Mouse (Mus musculus) kidney, adult 18-20 months (tissue): ENCODE results near the gene Ptprcap.
A peak's percentile ranks its signal among the peaks of the same experiment; 100 is the strongest.
"Not testable (repeated sequence)": the region's sequence is repeated elsewhere in the genome, so short reads cannot be mapped to it uniquely, and the experiment has no call there.

Source experiments
- DNase-seq: peaks from one replicate; pipeline ENCODE4 v3.0.0; 2021

Gene Ptprcap

GRCm38 (mm10) chr19:4125741-4126696 is 27.4 kb upstream of the Ptprcap start, which contains the start of gene Aip:
TSS of gene Aip (minus strand) at chr19:4125858.
- DNase-seq = peak; percentile 97

GRCm38 (mm10) chr19:4126759-4127495 is 26.5 kb upstream of the Ptprcap start:
- peak; percentile 20 for DNase-seq

GRCm38 (mm10) chr19:4129462-4129861 is 23.9 kb upstream of the Ptprcap start:
- DNase-seq = no peak

DNA sequence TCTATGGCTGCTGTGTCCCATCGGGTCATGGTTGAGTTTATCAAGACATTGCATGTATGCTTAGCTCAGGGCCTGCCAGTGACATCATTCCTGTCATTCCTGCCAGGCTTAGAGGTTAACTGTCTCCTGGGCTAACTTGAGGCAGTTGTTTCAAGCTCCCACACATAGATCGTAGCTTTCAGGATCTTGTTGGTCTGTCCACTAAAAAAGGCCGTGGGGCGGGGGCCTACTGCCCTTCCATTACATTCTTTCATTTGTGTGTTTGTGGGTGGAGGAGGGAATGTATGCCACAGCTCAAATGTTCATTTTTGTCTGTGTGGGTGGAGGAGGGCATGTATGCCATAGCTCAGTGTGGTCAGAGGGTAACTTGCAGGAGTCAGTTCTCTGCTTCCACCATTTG is 23.3 kb upstream of the Ptprcap start:
- DNase-seq = no peak

- no peak for DNase-seq
Measured at GRCm38 (mm10) chr19:4131075-4131474, 22.3 kb upstream of the Ptprcap start.

GRCm38 (mm10) chr19:4131768-4132167 is 21.6 kb upstream of the Ptprcap start:
- DNase-seq = no peak

- no peak for DNase-seq
Measured at GRCm38 (mm10) chr19:4134354-4134753, 19.1 kb upstream of the Ptprcap start.

GRCm38 (mm10) chr19:4135229-4135962 is 18.0 kb upstream of the Ptprcap start:
- not testable (repeated sequence) for DNase-seq

GRCm38 (mm10) chr19:4135963-4136345 is 17.4 kb upstream of the Ptprcap start:
- DNase-seq = not testable (repeated sequence)

- no peak for DNase-seq
Measured at GRCm38 (mm10) chr19:4136463-4136862, 16.9 kb upstream of the Ptprcap start.

GRCm38 (mm10) chr19:4137913-4138312 is 15.5 kb upstream of the Ptprcap start:
- DNase-seq = no peak

DNA sequence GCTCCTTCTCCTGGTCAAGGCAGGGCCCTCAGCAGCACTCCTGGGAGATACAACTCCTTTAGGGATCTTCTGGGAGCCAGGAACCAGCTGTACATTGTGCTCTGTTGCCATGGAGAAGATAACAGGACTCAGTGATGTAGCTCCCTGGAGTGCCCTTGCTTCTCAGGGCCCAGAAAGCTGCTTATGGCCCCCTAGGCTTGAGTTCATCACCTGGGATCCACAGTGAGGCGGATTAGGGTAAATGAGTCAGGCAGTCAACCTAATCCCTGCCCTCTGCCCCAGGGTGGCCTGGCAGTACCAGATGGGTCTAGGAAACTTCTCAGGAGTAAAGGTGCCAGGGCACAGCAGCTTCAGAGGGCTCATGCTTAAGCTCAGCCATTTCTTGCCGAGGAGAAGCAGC is 14.0 kb upstream of the Ptprcap start, which contains the start of gene Gpr152:
TSS of gene Gpr152 (plus strand) at position 342 of the 400 bp plus-strand sequence.
- DNase-seq = no peak

- no peak for DNase-seq
Measured at GRCm38 (mm10) chr19:4140147-4140546, 13.3 kb upstream of the Ptprcap start.

- peak; percentile 51 for DNase-seq
Measured at GRCm38 (mm10) chr19:4142416-4143173, 10.8 kb upstream of the Ptprcap start.

DNA sequence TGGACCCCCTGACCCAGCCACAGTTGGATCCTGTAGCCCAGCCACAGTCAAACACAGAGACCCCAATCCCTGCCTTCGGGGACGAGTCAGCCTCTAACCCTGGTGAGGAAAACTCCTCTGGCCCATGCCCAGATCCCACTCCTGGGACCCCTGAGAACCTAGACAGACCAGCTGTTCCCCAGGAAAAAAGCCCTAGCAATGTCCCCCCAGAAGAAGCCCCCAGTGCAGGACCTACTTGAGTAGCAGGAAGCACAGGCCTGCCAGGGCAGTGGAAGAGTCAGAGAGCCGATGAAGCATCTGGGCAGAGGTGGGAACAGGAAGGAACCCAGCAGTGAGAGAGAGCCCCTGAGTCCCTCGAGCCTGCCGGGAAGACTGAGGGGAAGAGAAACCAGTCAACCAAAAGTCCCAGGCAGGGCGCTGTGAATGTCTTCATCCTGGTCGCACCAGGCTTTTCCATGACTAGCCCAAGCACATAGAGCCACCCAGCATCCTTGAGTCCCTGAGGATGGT is 9.6 kb upstream of the Ptprcap start, which contains the start of gene Cabp4:
TSS of gene Cabp4 (minus strand) at position 275 of the 510 bp plus-strand sequence.
- DNase-seq = no peak

DNA sequence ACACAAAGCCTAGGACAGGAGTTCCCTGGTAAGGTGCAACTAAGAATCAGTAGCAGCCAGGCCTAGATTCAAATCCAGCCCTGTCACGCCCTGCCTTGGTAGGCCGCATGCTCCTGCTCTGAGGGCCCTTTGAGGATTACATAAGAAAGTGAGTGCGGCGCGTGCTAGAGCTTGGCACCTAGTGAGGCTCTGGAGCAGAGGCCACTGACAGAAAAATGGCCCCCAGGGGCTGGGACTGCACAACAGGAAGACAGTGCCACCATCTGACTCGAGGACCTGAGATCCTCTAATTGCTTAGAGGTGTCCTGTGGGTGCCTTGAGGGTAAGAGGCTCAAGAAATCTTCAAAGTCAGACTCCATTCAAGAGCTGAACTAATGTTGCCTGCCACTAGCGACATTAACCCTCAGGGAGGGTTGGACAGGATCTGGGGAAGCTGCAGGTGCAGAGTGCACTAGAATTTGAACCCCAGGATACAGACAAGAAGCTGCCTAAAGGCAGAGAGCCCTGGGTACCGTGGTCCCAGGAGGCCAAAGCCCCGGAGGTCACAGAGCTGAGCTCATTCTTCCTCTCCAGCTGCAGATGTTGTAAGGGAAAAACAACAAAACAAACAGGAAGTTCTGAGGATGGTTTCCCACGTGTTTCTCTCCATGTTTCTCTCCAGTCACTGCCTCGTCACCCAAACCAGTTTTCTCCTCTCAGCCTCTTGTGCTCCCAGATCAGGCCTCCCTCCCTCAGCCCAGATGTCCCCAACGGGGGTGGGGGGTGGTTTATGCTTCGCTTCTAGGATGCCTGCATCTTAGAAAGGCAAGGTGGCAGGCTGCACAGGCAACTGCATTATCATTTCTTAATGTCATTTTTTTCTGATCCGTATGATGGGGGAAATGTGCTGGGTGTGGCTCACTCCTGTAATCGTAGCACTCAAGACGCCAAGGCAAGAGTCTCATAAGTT is 8.6 kb upstream of the Ptprcap start:
- DNase-seq = no peak

DNA sequence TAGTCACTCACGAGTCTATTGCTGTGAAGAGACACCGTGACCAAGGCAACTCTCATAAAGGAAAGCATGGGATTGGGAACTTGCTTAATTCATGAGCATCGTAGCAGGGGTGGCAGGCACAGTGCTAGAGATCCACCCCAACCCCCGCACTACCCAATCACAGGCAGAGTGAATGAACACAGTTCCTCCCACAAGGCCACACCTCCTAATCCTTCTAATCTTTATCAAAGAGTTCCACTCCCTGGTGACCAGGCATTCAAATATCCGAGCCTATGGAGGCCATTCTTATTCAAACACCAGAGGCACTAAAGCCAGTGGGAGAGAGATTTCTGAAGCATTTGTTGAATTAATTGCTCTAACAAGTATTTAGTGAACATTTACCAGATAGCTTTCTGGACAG is 7.5 kb upstream of the Ptprcap start:
- no peak for DNase-seq

GRCm38 (mm10) chr19:4146366-4147021 is 6.9 kb upstream of the Ptprcap start:
- DNase-seq = no peak

GRCm38 (mm10) chr19:4147022-4147405 is 6.4 kb upstream of the Ptprcap start:
- DNase-seq = no peak
